Mouse (Mus musculus) limb, embryonic 14.5 days (tissue): ENCODE data around the gene Parp11. TPM values are rescaled to one million over a fixed set of nuclear protein-coding genes. Genes with fewer than 3 reads are reported as not detected.

ENCODE experiments used
- ATAC-seq: fragments of 200-750 bp; cut with Nextera tagmentation; 2 replicates; pipeline ENCODE4 v1.8.0; 2017; ENCODE audit warnings: low read depth, moderate number of reproducible peaks, moderate TSS enrichment; ENCODE audit not compliant: low FRiP score
- DNase-seq: peaks from one replicate; pipeline ENCODE4 v3.0.0-alpha.2; 2015; ENCODE audit warnings: low spot score
- H3K27ac ChIP-seq: fragments of 300-500 bp; sonication (generic); replicated peaks from 2 replicates; pipeline ENCODE4 v1.5.1; 2014; ENCODE audit warnings: low read depth, mild to moderate bottlenecking, low read length, moderate library complexity, mixed read lengths
- H3K27me3 ChIP-seq: fragments of 300-500 bp; sonication (generic); 2 replicates; pipeline ENCODE4 v1.6.1; 2014; ENCODE audit warnings: low read length, mixed read lengths; ENCODE audit not compliant: control insufficient read depth, insufficient read depth
- H3K36me3 ChIP-seq: fragments of 300-500 bp; sonication (generic); 2 replicates; pipeline ENCODE4 v1.6.1; 2014; ENCODE audit warnings: mild to moderate bottlenecking, low read length, moderate library complexity, mixed read lengths; ENCODE audit not compliant: control insufficient read depth, insufficient read depth
- H3K4me1 ChIP-seq: fragments of 300-500 bp; sonication (generic); 2 replicates; pipeline ENCODE4 v1.6.1; 2014; ENCODE audit warnings: antibody characterized with exemption, low read length, mixed read lengths; ENCODE audit not compliant: control insufficient read depth, insufficient read depth
- H3K4me2 ChIP-seq: fragments of 300-500 bp; sonication (generic); replicated peaks from 2 replicates; pipeline ENCODE4 v1.6.1; 2014; ENCODE audit warnings: low read depth, mild to moderate bottlenecking, low read length, moderate library complexity; ENCODE audit not compliant: severe bottlenecking
- H3K4me3 ChIP-seq: fragments of 300-500 bp; sonication (generic); replicated peaks from 2 replicates; pipeline ENCODE4 v1.5.1; 2014; ENCODE audit warnings: low read length
- H3K9ac ChIP-seq: fragments of 300-500 bp; sonication (generic); 2 replicates; pipeline ENCODE4 v1.6.1; 2014; ENCODE audit warnings: mild to moderate bottlenecking, low read depth, low read length, moderate library complexity; ENCODE audit not compliant: severe bottlenecking
- H3K9me3 ChIP-seq: fragments of 300-500 bp; sonication (generic); 2 replicates; pipeline ENCODE4 v1.6.1; 2016; ENCODE audit warnings: low read length; ENCODE audit not compliant: control insufficient read depth
- POLR2A ChIP-seq: fragments of 200-500 bp; IDR thresholded peaks from 2 replicates; pipeline ENCODE4 v1.8.0; 2012; ENCODE audit warnings: inconsistent platforms, mild to moderate bottlenecking, moderate library complexity, borderline replicate concordance; ENCODE audit not compliant: insufficient read depth, insufficient read length; ENCODE audit errors: extremely low read depth
- WGBS: fragments of 180-500 bp; shearing (Covaris S2); extraction: QIAGEN DNeasy Blood & Tissue Kit; methylation state at CpG from one replicate; pipeline ENCODE4 v1.1.7; 2014; 5-methylcytosine and 5-hydroxymethylcytosine counted together
- polyA plus RNA-seq, 2 experiments: library from polyadenylated mRNA; depleted of rRNA in 1 of 2; stranded (reverse) in 1 of 2; unstranded in 1 of 2; fragments of >200 nt; fragmentation: Nextera tagmentation in 1 of 2; extraction: Ambion mirVana in 1 of 2; gene quantifications; 2 replicates each; pipeline versions ENCODE4 v1.2.1 to v1.2.3; 2012 to 2014

The Parp11 gene
- polyA plus RNA-seq, 2 experiments = 25.4 to 27.8 TPM

DNA sequence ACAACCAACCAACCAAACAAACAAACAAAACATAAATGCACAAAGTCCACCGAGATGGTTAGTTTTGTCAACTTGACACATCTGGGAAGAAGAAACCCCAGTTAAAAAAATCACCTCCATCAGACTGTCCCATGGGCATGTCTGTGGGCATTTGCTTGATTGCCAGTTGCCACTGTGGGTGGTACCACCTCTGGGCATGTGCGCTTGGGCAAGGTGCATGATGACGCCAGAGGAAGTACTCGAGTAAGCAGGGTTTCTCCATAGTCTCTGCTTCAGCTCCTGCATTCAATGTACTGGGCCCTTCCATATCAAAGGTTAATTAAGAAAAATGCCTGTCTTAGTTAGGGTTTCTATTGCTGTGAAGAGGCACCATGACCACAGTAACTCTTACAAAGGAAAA, 92.6 kb downstream of the Parp11 start:
- Histone ChIP-seq H3K27ac (no peak overlapping the region), H3K4me3 (no peak overlapping the region), H3K27me3 (no peaks in the 10 kb centered on the region), H3K9ac (no peak overlapping the region), H3K36me3 (no peaks in the 10 kb centered on the region), H3K4me2 (no peak overlapping the region), H3K9me3 (no peaks in the 10 kb centered on the region), H3K4me1 (no peaks in the 10 kb centered on the region)
- 99% methylated on average over 4 of the region's 4 CpGs for WGBS
- no peak for TF ChIP-seq POLR2A
- DNase-seq = no peak
- no peak for ATAC-seq

GRCm38 (mm10) chr6:127539659-127540058, 93.0 kb downstream of the Parp11 start:
- 65% methylated on average over 5 of the region's 5 CpGs for WGBS
- Histone ChIP-seq H3K4me2 (no peak overlapping the region), H3K9me3 (no peaks in the 10 kb centered on the region), H3K27me3 (no peaks in the 10 kb centered on the region), H3K36me3 (no peaks in the 10 kb centered on the region), H3K4me3 (no peak overlapping the region), H3K9ac (no peak overlapping the region), H3K4me1 (no peaks in the 10 kb centered on the region), H3K27ac (no peak overlapping the region)
- DNase-seq = no peak
- no peak for TF ChIP-seq POLR2A
- ATAC-seq = no peak

- H3K9ac ChIP-seq = no peak overlapping the region
- no peak for TF ChIP-seq POLR2A
- 70% methylated on average over 4 of the region's 4 CpGs for WGBS
- no peaks in the 10 kb centered on the region for H3K9me3 ChIP-seq
- no peak overlapping the region for H3K4me3 ChIP-seq
- DNase-seq (no peak), ATAC-seq (no peak)
- H3K27ac ChIP-seq = no peak overlapping the region
- H3K36me3 ChIP-seq = no peaks in the 10 kb centered on the region
- no peaks in the 10 kb centered on the region for H3K27me3 ChIP-seq
- no peaks in the 10 kb centered on the region for H3K4me1 ChIP-seq
- H3K4me2 ChIP-seq = no peak overlapping the region
These were observed 93.9 kb downstream of the Parp11 start for GRCm38 (mm10) chr6:127540517-127540916.

GRCm38 (mm10) chr6:127541617-127542374, 95.2 kb downstream of the Parp11 start:
- no peak overlapping the region for H3K27ac ChIP-seq
- H3K27me3 ChIP-seq = no peaks in the 10 kb centered on the region
- H3K4me1 ChIP-seq = peaks cover 3% of the 10 kb centered on the region; the same call in 1 of the 2 replicates
- TF ChIP-seq POLR2A = no peak
- no peak overlapping the region for H3K9ac ChIP-seq
- no peak overlapping the region for H3K4me2 ChIP-seq
- 33% methylated on average over 18 of the region's 18 CpGs for WGBS
- no peaks in the 10 kb centered on the region for H3K36me3 ChIP-seq
- no peak overlapping the region for H3K4me3 ChIP-seq
- peak; percentile 41; the same call in 1 of the 2 replicates for ATAC-seq
- peak; percentile 74 for DNase-seq
- no peaks in the 10 kb centered on the region for H3K9me3 ChIP-seq

Other genes starting within 250 kb of the Parp11 start
- 1.3 and 1.5 TPM in 2 replicates for gene Cracr2a, start 114.5 kb downstream of the Parp11 start, polyA plus RNA-seq (2012; rRNA removed)
- gene Cracr2a, start 114.5 kb downstream of the Parp11 start, polyA plus RNA-seq (2014; fragmentation: Nextera tagmentation; extraction: Ambion mirVana) = 1.0 and 1.4 TPM in 2 replicates